Mouse (Mus musculus) ovary, postnatal 14 days (tissue): ENCODE measurements around the gene Bloc1s6.

Experiments used
- DNase-seq: peaks from one replicate; pipeline ENCODE4 v3.0.0; 2022; ENCODE audit warnings: low spot score

The Bloc1s6 gene

GRCm38 (mm10) chr2:122737894-122738830 lies at the start of gene Bloc1s6:
TSS of gene Bloc1s6 (plus strand) at chr2:122738503.
- DNase-seq: peak; percentile 86

- DNase-seq: no peak
Observed at GRCm38 (mm10) chr2:122697526-122697925, 40.8 kb upstream of the Bloc1s6 start.

DNA sequence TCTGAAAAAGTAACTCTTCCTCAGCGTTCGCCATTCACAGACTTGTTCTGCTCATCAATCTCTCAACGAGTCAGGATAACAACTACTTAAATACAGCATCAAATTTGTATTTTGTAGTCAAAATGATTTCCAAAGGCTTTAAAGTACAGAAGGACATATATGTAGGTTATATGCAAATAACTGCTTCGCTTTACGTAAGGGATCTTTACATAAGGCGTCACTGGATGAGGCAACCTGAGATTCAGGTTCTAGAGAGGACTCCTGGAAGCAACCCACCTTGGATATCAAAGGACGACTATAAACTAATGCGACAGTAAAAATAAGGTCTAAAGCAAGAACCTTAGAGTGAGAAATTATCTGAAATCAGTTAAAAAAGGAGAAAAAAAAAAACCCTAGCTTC lies 37.3 kb upstream of the Bloc1s6 start:
- DNase-seq: no peak

DNA sequence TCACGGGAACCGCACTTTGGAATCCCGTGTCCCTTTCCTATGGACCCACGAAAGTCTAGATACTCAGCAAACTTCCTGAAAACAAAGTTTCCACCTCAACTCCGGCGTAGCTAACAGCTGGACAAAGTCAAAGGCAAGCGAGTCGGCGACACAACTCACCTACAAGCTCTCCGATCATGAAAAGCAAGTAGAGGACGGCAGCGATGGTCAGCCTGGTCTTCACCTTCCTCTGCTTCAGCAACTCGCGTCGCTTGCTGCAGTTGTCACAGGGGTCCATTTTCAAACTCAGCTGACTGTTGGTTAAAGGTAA lies 36.5 kb upstream of the Bloc1s6 start:
- DNase-seq: no peak

GRCm38 (mm10) chr2:122702181-122703036 lies 35.9 kb upstream of the Bloc1s6 start, which contains the start of gene Slc30a4:
TSS of gene Slc30a4 (minus strand) at chr2:122702663.
- peak; percentile 69 for DNase-seq

DNA sequence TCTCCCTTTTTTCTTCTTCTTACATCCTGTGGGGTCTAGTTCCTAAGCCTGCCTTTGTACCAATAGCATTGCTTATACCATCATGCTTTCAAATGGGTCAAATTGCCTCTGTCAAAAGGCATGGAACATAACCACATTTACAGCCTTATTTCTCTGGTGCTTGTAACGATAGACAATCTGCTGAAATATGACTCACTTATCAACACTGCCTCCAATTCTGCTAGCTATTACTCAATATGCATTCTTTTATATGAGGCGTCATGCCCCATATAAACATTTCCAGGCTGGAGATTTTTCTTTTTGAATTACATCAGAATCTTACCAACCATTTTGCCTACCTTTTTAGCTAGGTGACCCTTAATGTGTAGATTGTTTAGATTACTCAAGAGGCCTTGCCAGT lies 33.7 kb upstream of the Bloc1s6 start:
- no peak for DNase-seq

GRCm38 (mm10) chr2:122708080-122708479 lies 30.2 kb upstream of the Bloc1s6 start:
- no peak for DNase-seq

GRCm38 (mm10) chr2:122709156-122709555 lies 29.1 kb upstream of the Bloc1s6 start:
- no peak for DNase-seq

DNA sequence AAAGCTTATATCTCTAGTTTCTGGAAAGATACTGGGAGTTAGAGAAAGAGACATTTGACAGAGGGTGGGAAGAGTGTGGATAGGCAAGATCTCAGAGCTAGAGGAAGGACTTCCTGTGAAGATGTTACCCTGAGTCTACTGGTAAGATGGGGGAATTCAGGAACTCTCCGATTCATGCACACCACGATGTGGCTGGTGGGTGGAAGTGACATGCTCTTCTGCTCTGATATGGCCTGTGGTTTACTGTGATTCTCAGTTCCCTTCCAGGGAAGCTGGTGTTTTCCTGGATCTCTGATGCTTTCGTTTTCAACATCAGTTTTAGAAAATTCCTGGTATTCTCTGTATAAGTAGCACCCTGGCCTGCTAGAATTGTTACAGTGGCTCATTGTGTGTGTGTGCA lies 26.4 kb upstream of the Bloc1s6 start:
- DNase-seq: no peak

DNA sequence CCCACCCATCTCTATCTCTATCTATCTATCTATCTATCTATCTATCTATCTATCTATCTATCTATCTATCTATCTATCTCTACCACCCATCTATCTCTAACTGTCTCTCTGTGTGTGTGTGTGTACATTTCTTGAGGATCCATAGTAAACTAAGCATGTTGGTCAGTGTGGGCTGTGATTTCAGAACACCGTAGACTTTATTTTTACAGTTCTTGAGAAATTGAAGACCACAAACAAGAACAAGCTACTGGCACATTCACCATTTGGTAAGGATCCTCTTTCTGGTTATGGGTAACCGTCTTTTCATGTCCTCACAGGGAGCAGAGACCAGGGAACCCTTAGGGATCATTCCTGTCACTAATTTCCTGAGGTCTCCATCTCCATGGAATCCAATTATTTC lies 25.5 kb upstream of the Bloc1s6 start:
- DNase-seq: no peak

GRCm38 (mm10) chr2:122715148-122715692 lies 23.1 kb upstream of the Bloc1s6 start:
- DNase-seq: no peak

DNA sequence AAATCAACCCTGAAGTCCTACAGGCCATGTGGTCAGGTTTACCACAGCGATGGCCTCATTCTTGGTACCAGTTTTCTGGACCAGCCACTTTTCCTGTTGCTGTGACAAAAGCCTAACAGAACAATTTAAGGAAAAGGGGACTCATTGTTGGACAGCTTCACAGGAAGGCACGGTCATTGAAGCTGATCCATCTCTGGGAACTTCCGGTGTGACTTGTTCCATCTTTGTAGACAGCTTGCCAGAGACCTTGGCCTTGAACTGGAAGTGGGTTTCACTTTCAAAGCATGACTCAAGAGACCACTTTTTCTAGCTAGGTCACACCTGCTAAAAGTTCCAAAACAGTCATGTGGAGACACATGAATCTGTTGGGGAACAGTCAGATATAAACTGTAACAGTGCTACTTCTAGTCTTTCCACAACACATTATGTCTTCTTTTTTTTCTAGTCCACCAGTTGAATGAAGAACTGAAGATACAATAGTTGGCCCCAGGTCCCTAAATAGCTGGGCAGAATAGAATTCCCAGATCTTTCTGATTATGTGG lies 21.9 kb upstream of the Bloc1s6 start:
- DNase-seq: no peak

DNA sequence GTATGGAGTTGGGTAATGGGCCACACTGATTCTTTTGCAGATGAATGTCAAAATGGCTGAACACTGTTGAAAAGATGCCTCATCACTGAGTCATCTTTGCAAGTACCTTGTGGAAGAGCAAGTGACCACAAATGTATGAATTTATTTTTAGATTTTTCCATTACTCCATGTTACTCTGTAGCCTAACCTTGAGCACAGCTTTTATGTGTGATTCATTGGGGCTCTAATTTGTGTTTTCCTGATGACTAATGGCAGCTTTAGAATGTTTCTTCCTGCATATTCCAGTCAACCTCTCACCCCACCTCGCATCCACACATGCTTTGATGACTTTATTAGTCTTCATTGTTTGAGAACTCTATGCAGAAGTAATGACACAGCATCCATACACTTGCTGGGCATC lies 19.1 kb upstream of the Bloc1s6 start:
- DNase-seq: no peak

DNA sequence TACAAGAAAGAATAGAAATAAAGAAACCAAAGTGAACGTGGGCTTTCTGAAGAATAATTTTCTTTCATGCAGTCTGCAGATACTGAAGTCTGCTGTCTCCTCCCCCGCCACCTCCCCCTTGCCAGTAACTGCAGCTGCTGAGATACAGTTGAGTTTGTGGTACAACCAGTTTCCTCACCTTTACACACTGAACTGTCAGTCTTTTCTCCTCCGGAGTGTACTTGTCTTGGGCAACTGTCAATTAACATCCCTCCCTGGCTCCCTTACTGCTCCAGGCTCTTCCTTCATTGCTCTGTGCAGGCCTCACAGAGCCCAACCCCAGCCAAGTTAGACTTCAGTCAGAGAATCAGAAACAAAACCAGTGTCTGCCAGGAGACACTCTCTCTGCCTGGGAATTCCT lies 17.7 kb upstream of the Bloc1s6 start:
- DNase-seq: no peak

DNA sequence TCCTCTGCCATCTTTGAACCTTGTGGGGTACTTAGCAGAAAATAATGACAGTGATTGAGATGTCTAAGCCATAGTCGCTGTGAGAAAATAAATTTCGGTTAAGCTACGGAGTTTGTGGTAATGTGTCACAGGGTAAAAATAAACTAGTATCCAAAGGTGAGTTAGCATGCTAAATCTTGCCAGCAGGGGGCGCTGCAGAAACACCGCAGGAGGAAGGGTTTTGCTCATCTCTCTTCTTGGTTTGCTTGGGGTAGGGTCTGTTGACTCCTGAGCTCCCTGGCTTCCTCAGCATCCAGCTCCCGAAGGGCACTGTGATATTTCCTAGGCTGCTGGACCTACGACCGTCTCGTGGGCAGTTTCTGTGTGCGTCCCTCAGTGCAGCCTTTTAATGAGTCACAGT lies 12.7 kb upstream of the Bloc1s6 start:
- DNase-seq: no peak

DNA sequence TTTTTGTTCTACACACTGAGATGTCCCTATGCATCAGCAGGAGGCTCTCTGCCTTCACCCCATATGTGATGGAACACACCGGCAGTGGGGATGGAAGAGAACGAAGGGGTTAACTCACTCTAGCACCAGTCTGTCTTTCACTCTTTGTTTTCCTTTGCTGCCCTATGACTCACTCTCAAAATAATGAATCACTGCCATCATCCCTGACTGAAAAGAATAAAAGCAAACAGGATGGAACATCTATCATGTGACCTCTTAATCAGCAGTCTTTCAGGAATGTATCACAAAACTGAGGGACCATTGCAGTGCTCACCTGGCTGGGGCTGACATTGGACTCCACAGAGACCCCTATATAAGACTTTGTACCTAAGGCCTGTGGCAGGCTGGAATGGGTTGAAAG lies 6.8 kb upstream of the Bloc1s6 start:
- DNase-seq: no peak

DNA sequence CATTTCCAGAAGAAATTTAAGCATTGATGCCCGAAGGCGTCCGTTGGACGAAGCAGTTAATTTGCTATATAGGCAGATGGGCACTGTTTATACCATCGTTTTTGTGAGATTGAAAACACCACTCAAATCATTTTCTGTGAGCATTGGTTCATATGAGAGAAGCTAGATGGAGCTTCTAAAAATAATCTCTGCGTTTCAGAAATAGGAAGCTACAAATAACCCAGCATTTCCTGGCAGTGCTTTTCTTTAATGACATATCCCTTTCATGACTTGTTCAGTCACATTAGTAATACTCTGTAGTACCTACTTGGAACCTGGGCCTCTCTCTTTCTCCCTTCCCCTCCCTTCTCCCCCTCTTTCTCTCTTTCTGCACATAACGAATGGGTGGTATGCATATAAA lies 720 bp downstream of the Bloc1s6 start:
- DNase-seq: no peak

- DNase-seq: no peak
Observed at GRCm38 (mm10) chr2:122746461-122746860, 8.2 kb downstream of the Bloc1s6 start.

GRCm38 (mm10) chr2:122753739-122754343 lies 15.5 kb downstream of the Bloc1s6 start:
- DNase-seq: peak; percentile 37

GRCm38 (mm10) chr2:122759791-122760190 lies 21.5 kb downstream of the Bloc1s6 start:
- no peak for DNase-seq

- DNase-seq: no peak
Observed at GRCm38 (mm10) chr2:122762991-122763390, 24.7 kb downstream of the Bloc1s6 start.

DNA sequence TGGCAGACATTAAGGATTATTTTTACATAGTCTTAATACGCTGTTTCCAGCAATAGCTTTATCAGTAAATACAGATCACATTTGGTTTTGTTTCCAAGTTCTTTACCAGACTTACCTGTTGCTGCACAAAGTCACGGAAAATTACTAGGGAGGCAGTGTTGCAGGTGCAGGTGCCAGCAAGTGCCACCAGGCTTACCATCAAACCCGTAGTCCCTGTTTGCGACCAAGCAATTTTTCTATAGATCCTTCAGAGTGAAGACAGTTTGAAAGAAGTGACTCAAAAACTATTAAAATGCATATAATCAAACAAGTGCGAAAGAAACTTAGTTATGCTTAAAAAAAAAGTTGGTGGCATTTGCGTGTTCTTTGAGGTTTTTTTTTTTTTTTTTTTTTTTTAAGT lies 26.2 kb downstream of the Bloc1s6 start:
- DNase-seq: no peak
